Mouse (Mus musculus): ENCODE data around the gene Arhgap17. TPM values are rescaled to one million over a fixed set of nuclear protein-coding genes. Genes with fewer than 3 reads are reported as not detected.

Arhgap17 gene
- polyA plus RNA-seq, 1 experiment from 2014 or later = 114 TPM

- H3K27ac ChIP-seq = no peak overlapping the region
- no peak overlapping the region for H3K4me3 ChIP-seq (ENCODE audit: inconsistent target)
- WGBS (ENCODE audit: missing documents) = 94% methylated on average over 6 of the region's 6 CpGs
- H3K36me3 ChIP-seq (ENCODE audit: inconsistent target) = no peaks in the 10 kb centered on the region
- no peaks in the 10 kb centered on the region for H3K79me2 ChIP-seq (ENCODE audit: inconsistent target)
Observed at GRCm38 (mm10) chr7:123394271-123394670, 24.6 kb upstream of the Arhgap17 start.

GRCm38 (mm10) chr7:123389686-123390280 is 20.1 kb upstream of the Arhgap17 start:
- no peaks in the 10 kb centered on the region for H3K36me3 ChIP-seq (ENCODE audit: inconsistent target)
- 96% methylated on average over 6 of the region's 6 CpGs for WGBS (ENCODE audit: missing documents)
- no peaks in the 10 kb centered on the region for H3K79me2 ChIP-seq (ENCODE audit: inconsistent target)
- no peak overlapping the region for H3K4me3 ChIP-seq (ENCODE audit: inconsistent target)
- no peak overlapping the region for H3K27ac ChIP-seq

GRCm38 (mm10) chr7:123385693-123386407 is 16.1 kb upstream of the Arhgap17 start:
- H3K27ac ChIP-seq = no peak overlapping the region
- 89% methylated on average over 11 of the region's 11 CpGs for WGBS (ENCODE audit: missing documents)
- peaks cover 21% of the 10 kb centered on the region; the same call in 1 of the 2 replicates for H3K79me2 ChIP-seq (ENCODE audit: inconsistent target)
- H3K36me3 ChIP-seq (ENCODE audit: inconsistent target) = no peaks in the 10 kb centered on the region
- H3K4me3 ChIP-seq (ENCODE audit: inconsistent target) = no peak overlapping the region

- WGBS (ENCODE audit: missing documents) = 6% methylated on average over 35 of the region's 41 CpGs
- peak overlapping the region; percentile 39 for H3K27ac ChIP-seq
Observed at GRCm38 (mm10) chr7:123377443-123378400, 8.0 kb upstream of the Arhgap17 start.

GRCm38 (mm10) chr7:123371501-123371900 is 1.8 kb upstream of the Arhgap17 start:
- Histone ChIP-seq H3K36me3 (ENCODE audit: inconsistent target) (no peaks in the 10 kb centered on the region), H3K79me2 (ENCODE audit: inconsistent target) (peaks cover 34% of the 10 kb centered on the region), H3K27ac (peak overlapping the region; percentile 71), H3K4me3 (ENCODE audit: inconsistent target) (no peak overlapping the region)
- 21% methylated on average over 3 of the region's 3 CpGs for WGBS (ENCODE audit: missing documents)

More at GRCm38 (mm10) chr7:123377443-123378400, 8.0 kb upstream of the Arhgap17 start:
- Histone ChIP-seq H3K79me2 (ENCODE audit: inconsistent target) (peaks cover 46% of the 10 kb centered on the region; the same call in 1 of the 2 replicates), H3K36me3 (ENCODE audit: inconsistent target) (no peaks in the 10 kb centered on the region), H3K4me3 (ENCODE audit: inconsistent target) (peak overlapping the region; percentile 94)

GRCm38 (mm10) chr7:123370700-123371099 is 985 bp upstream of the Arhgap17 start:
- Histone ChIP-seq H3K27ac (peak overlapping the region; percentile 71), H3K79me2 (ENCODE audit: inconsistent target) (peaks cover 42% of the 10 kb centered on the region), H3K4me3 (ENCODE audit: inconsistent target) (peak overlapping the region; percentile 59), H3K36me3 (ENCODE audit: inconsistent target) (no peaks in the 10 kb centered on the region)
- 68% methylated on average over 9 of the region's 9 CpGs for WGBS (ENCODE audit: missing documents)

GRCm38 (mm10) chr7:123368778-123369746 is 653 bp downstream of the Arhgap17 start:
- Histone ChIP-seq H3K4me3 (ENCODE audit: inconsistent target) (peak overlapping the region; percentile 91), H3K79me2 (ENCODE audit: inconsistent target) (peaks cover 58% of the 10 kb centered on the region), H3K36me3 (ENCODE audit: inconsistent target) (peaks cover 6% of the 10 kb centered on the region; the same call in 1 of the 2 replicates), H3K27ac (peak overlapping the region; percentile 98)
- WGBS (ENCODE audit: missing documents) = 2% methylated on average over 48 of the region's 51 CpGs

GRCm38 (mm10) chr7:123368187-123368586 is 1.5 kb downstream of the Arhgap17 start:
- WGBS (ENCODE audit: missing documents) = 8% methylated on average over 2 of the region's 2 CpGs
- Histone ChIP-seq H3K27ac (peak overlapping the region; percentile 98), H3K4me3 (ENCODE audit: inconsistent target) (peak overlapping the region; percentile 91), H3K36me3 (ENCODE audit: inconsistent target) (peaks cover 11% of the 10 kb centered on the region; the same call in 1 of the 2 replicates), H3K79me2 (ENCODE audit: inconsistent target) (peaks cover 67% of the 10 kb centered on the region)

GRCm38 (mm10) chr7:123367218-123368150 is 2.2 kb downstream of the Arhgap17 start:
- 58% methylated on average over 10 of the region's 16 CpGs for WGBS (ENCODE audit: missing documents)
- H3K27ac ChIP-seq = peak overlapping the region; percentile 98

GRCm38 (mm10) chr7:123366806-123367205 is 2.9 kb downstream of the Arhgap17 start:
- WGBS (ENCODE audit: missing documents) = 67% methylated on average over 8 of the region's 8 CpGs
- peak overlapping the region; percentile 17 for H3K27ac ChIP-seq

More at GRCm38 (mm10) chr7:123367218-123368150, 2.2 kb downstream of the Arhgap17 start:
- Histone ChIP-seq H3K36me3 (ENCODE audit: inconsistent target) (peaks cover 16% of the 10 kb centered on the region; the same call in 1 of the 2 replicates), H3K4me3 (ENCODE audit: inconsistent target) (peak overlapping the region; percentile 91), H3K79me2 (ENCODE audit: inconsistent target) (peaks cover 74% of the 10 kb centered on the region)

GRCm38 (mm10) chr7:123365876-123366741 is 3.6 kb downstream of the Arhgap17 start:
- Histone ChIP-seq H3K36me3 (ENCODE audit: inconsistent target) (peaks cover 22% of the 10 kb centered on the region; the same call in 1 of the 2 replicates), H3K79me2 (ENCODE audit: inconsistent target) (peaks cover 88% of the 10 kb centered on the region), H3K4me3 (ENCODE audit: inconsistent target) (peak overlapping the region; percentile 91; the same call in 1 of the 2 replicates), H3K27ac (peak overlapping the region; percentile 17; the same call in 1 of the 2 replicates)
- 16% methylated on average over 7 of the region's 7 CpGs for WGBS (ENCODE audit: missing documents)

More at GRCm38 (mm10) chr7:123366806-123367205, 2.9 kb downstream of the Arhgap17 start:
- Histone ChIP-seq H3K36me3 (ENCODE audit: inconsistent target) (peaks cover 21% of the 10 kb centered on the region; the same call in 1 of the 2 replicates), H3K79me2 (ENCODE audit: inconsistent target) (peaks cover 81% of the 10 kb centered on the region), H3K4me3 (ENCODE audit: inconsistent target) (peak overlapping the region; percentile 91; the same call in 1 of the 2 replicates)

Measured in macrophage (primary cell).